Comparison of ENCODE assay signal across 19 mouse cellular contexts in the genomic region with DNA sequence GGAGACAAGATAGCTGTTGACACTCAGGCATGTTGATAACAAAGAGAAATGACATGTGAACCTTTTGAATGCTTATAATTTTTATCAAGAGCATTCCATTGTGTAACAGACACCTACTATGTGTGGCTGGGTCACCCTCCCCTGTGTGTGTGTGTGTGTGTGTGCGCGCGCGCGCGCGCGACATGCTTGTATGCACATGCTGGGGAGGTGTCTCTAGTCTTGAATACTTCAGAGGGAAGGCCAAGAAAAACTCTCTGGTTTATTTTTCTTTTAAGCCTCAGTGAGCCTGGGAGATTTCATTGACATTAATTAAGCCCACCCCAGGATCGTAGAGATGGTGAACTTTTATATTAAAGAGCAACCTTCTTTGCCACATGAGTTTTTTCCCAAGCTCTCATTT.
DNase-seq lines count a peak whose midpoint lies in the region; ATAC-seq lines count a peak whose summit lies in the region.
"Had no signal": no experiment of that assay in that cellular context is flagged by ENCODE, and none has a peak within 500 bp of the region (broad histone marks: within the 10 kb centered on the region; RNA-seq: fewer than 3 reads in every experiment).

No protein-coding gene starts in this region.

- H3K4me2 ChIP-seq in kidney, embryonic 14.5 days (replicated peaks; ENCODE audit: low read depth, low read length), result no peak overlapping the region
- no peak overlapping the region for H3K4me2 ChIP-seq in kidney, embryonic 16.5 days (replicated peaks; ENCODE audit: low read depth, low read length)
- no peak overlapping the region for H3K4me2 ChIP-seq in intestine, embryonic 15.5 days (replicated peaks)
- H3K4me2 ChIP-seq: embryonic facial prominence, embryonic 12.5 days; forebrain, embryonic 13.5 days; forebrain, embryonic 15.5 days had no signal

- H3K9ac ChIP-seq in kidney, embryonic 14.5 days (ENCODE audit: low read depth, low read length), result no peak overlapping the region
- H3K9ac ChIP-seq in kidney, embryonic 16.5 days (replicated peaks; ENCODE audit: low read length), result no peak overlapping the region
- H3K9ac ChIP-seq in intestine, embryonic 15.5 days, result no peak overlapping the region
- H3K9ac ChIP-seq: embryonic facial prominence, embryonic 12.5 days; forebrain, embryonic 13.5 days; forebrain, embryonic 15.5 days had no signal

- 65% methylated on average over 9 of the region's 9 CpGs for WGBS in kidney, embryonic 14.5 days
- 83% methylated on average over 9 of the region's 9 CpGs for WGBS in kidney, embryonic 16.5 days
- 97% methylated on average over 9 of the region's 9 CpGs for WGBS in intestine, embryonic 15.5 days

- no peaks in the 10 kb centered on the region for H3K27me3 ChIP-seq in kidney, embryonic 14.5 days (ENCODE audit: control insufficient read depth, insufficient read depth, low read length)
- H3K27me3 ChIP-seq in kidney, embryonic 16.5 days (ENCODE audit: insufficient read depth, low read length), result no peaks in the 10 kb centered on the region
- H3K27me3 ChIP-seq in intestine, embryonic 15.5 days (replicated peaks), result no peaks in the 10 kb centered on the region
- H3K27me3 ChIP-seq: embryonic facial prominence, embryonic 12.5 days; forebrain, embryonic 13.5 days; forebrain, embryonic 15.5 days had no signal

- no peaks in the 10 kb centered on the region for H3K4me1 ChIP-seq in kidney, embryonic 14.5 days (ENCODE audit: control insufficient read depth, insufficient read depth, low read length)
- no peaks in the 10 kb centered on the region for H3K4me1 ChIP-seq in kidney, embryonic 16.5 days (ENCODE audit: insufficient read depth, low read length)
- H3K4me1 ChIP-seq in intestine, embryonic 15.5 days (replicated peaks), result no peaks in the 10 kb centered on the region
- H3K4me1 ChIP-seq: embryonic facial prominence, embryonic 12.5 days had no signal

- no peak overlapping the region for H3K27ac ChIP-seq in kidney, embryonic 14.5 days (ENCODE audit: low read depth, low read length)
- no peak overlapping the region for H3K27ac ChIP-seq in kidney, embryonic 16.5 days (ENCODE audit: low read length)
- no peak overlapping the region for H3K27ac ChIP-seq in intestine, embryonic 15.5 days
- H3K27ac ChIP-seq: embryonic facial prominence, embryonic 10.5 days; embryonic facial prominence, embryonic 12.5 days; forebrain, embryonic 13.5 days; forebrain, embryonic 15.5 days had no signal

- peak; percentile 62; the same call in 1 of the 2 replicates for ATAC-seq in kidney, embryonic 14.5 days (ENCODE audit: low FRiP score, low TSS enrichment)
- peak; percentile 63 for ATAC-seq in kidney, embryonic 16.5 days (ENCODE audit: low FRiP score, low TSS enrichment)
- no peak for ATAC-seq in intestine, embryonic 15.5 days
- ATAC-seq: forebrain, embryonic 13.5 days; forebrain, embryonic 15.5 days had no signal

- no peaks in the 10 kb centered on the region for H3K9me3 ChIP-seq in kidney, embryonic 14.5 days (ENCODE audit: control insufficient read depth, low read length)
- H3K9me3 ChIP-seq in kidney, embryonic 16.5 days (ENCODE audit: low read length), result no peaks in the 10 kb centered on the region
- no peaks in the 10 kb centered on the region for H3K9me3 ChIP-seq in intestine, embryonic 15.5 days
- H3K9me3 ChIP-seq: embryonic facial prominence, embryonic 10.5 days; embryonic facial prominence, embryonic 12.5 days; forebrain, embryonic 13.5 days; forebrain, embryonic 15.5 days had no signal

- no peaks in the 10 kb centered on the region for H3K36me3 ChIP-seq in kidney, embryonic 14.5 days (ENCODE audit: control insufficient read depth, insufficient read depth, low read length)
- no peaks in the 10 kb centered on the region for H3K36me3 ChIP-seq in kidney, embryonic 16.5 days (ENCODE audit: insufficient read depth, low read length)
- H3K36me3 ChIP-seq in intestine, embryonic 15.5 days, result no peaks in the 10 kb centered on the region
- H3K36me3 ChIP-seq: embryonic facial prominence, embryonic 10.5 days; embryonic facial prominence, embryonic 12.5 days; forebrain, embryonic 15.5 days had no signal

- DNase-seq in kidney, adult 18-20 months, result no peak
- DNase-seq in kidney, adult 11 months, result no peak
- peak; percentile 24 for DNase-seq in retina, postnatal 1 day
- DNase-seq in retina, embryonic 14.5 days (ENCODE audit: low spot score), result no peak
- DNase-seq: adrenal gland, adult 2 months; adrenal gland, postnatal 10 days; adrenal gland, postnatal 25 days; cerebellum, adult 11-12 months; cerebellum, adult 2 months; cerebellum, adult 9-10 months; cerebellum, postnatal 10 days; cerebellum, postnatal 25 days had no signal

- no peak overlapping the region for H3K4me3 ChIP-seq in kidney, embryonic 14.5 days (ENCODE audit: low read length)
- H3K4me3 ChIP-seq in kidney, embryonic 16.5 days (ENCODE audit: low read length), result no peak overlapping the region
- no peak overlapping the region for H3K4me3 ChIP-seq in intestine, embryonic 15.5 days (replicated peaks)
- H3K4me3 ChIP-seq: embryonic facial prominence, embryonic 10.5 days; embryonic facial prominence, embryonic 12.5 days; forebrain, embryonic 13.5 days; forebrain, embryonic 15.5 days had no signal
